Mouse (Mus musculus) Patski (cell line): ENCODE results near the gene Ttc8. TPM values are rescaled to one million over a fixed set of nuclear protein-coding genes. Genes with fewer than 3 reads are reported as not detected.
A peak's percentile ranks its signal among the peaks of the same experiment; 100 is the strongest.
"Not testable (repeated sequence)": the region's sequence is repeated elsewhere in the genome, so short reads cannot be mapped to it uniquely, and the experiment has no call there.

ENCODE experiments used
- ATAC-seq: fragments of 100-300 bp; one replicate; pipeline ENCODE4 v1.8.0; 2021
- CTCF ChIA-PET: fragments of 350-600 bp; sonication (Branson Sonifier 250); formaldehyde crosslinking; loops from one replicate; lab custom pipeline; 2022; ENCODE audit warnings: inconsistent platforms; lab: Charles Lee
- POLR2A ChIA-PET: fragments of 350-600 bp; sonication (Branson Sonifier 250); formaldehyde crosslinking; loops from one replicate; lab custom pipeline; 2022; ENCODE audit warnings: antibody characterized with exemption, inconsistent platforms; lab: Charles Lee
- DNase-seq: peaks from one replicate; pipeline ENCODE4 v3.0.0-alpha.2; 2011; ENCODE audit warnings: low read depth, low spot score
- H3K27me3 ChIP-seq: fragments of 371-371 bp; one replicate; pipeline ENCODE4 v1.5.1; 2021
- CTCF ChIP-seq: fragments of 100-300 bp; IDR thresholded peaks from one replicate; pipeline ENCODE4 v1.5.1; 2021
- in situ Hi-C: fragments of 300-500 bp; cut with MboI; formaldehyde crosslinking; loops from 3 replicates; pipeline ENCODE4 v1.11.1; 2018; ENCODE audit warnings: low pct_unique_long_range_greater_than_20kb, mixed read lengths
- polyA plus RNA-seq: library from polyadenylated mRNA; unstranded; gene quantifications from one replicate; pipeline ENCODE4 v1.2.3, GENCODE M21; 2021

Gene Ttc8
- polyA plus RNA-seq, 1 experiment from 2014 or later, result 35.1 TPM

DNA sequence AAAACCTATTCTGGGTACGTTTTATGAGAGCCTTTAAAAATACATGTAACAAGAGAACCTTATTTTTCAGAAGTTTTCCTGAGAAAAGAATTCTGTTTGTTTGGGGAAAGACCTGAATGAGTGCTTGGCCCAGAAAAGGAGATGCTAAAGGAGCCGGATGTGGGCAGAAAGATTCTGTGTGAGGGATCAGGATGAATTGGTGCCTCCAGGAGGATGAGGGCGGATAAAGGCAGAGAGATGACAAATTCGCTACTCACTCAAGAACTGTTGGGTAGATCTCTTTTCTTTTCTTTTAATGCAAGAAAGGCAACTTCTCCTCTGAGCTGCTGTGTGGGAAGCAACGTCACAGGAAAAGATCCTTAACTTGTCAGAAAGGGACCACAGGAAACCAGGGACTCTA lies 14.9 kb upstream of the Ttc8 start:
- H3K27me3 ChIP-seq, result peaks cover 17% of the 10 kb centered on the region
- ChIA-PET CTCF (no interaction called here), POLR2A (interaction anchor here (0.5 kb wide), 1 partner anchor 14 kb away, joined by 4 read pairs; no protein-coding TSS in a partner anchor)
- no peak for ATAC-seq
- in situ Hi-C loops, result no loop called here
- TF ChIP-seq CTCF, result no peak
- no peak for DNase-seq

GRCm38 (mm10) chr12:98910096-98910495 lies 10.3 kb upstream of the Ttc8 start:
- DNase-seq (no peak), ATAC-seq (no peak)
- peaks cover 12% of the 10 kb centered on the region for H3K27me3 ChIP-seq
- no peak for TF ChIP-seq CTCF
- ChIA-PET POLR2A (no interaction called here), CTCF (no interaction called here)
- in situ Hi-C loops, result no loop called here

DNA sequence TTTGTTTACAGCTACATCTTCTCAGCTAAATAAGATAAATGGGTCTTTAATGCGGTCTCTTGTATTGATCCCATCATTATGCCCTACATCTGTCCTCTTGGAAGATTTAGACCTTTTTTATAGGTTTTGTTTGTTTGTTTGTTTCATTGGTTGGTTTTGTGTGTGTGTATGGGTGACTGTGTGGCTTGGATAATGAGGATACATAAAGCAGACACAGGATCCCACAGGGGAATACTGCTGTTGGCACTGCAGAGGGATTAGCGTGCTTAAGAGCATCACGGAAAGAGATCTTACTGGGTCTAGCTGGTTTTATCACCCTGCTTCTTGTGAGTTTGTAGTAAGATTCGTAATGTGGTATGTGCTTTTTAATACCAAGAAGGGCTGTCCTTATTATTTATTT lies 10.8 kb downstream of the Ttc8 start:
- ChIA-PET CTCF (interaction anchor here (1.0 kb wide), 1 partner anchor 65 kb away, joined by 3 read pairs; no protein-coding TSS in a partner anchor), POLR2A (no interaction called here)
- ATAC-seq, result no peak
- in situ Hi-C loops, result no loop called here
- H3K27me3 ChIP-seq, result no peaks in the 10 kb centered on the region
- no peak for TF ChIP-seq CTCF
- no peak for DNase-seq

- in situ Hi-C loops, result no loop called here
These were observed 12.1 kb downstream of the Ttc8 start for GRCm38 (mm10) chr12:98932441-98932840.

DNA sequence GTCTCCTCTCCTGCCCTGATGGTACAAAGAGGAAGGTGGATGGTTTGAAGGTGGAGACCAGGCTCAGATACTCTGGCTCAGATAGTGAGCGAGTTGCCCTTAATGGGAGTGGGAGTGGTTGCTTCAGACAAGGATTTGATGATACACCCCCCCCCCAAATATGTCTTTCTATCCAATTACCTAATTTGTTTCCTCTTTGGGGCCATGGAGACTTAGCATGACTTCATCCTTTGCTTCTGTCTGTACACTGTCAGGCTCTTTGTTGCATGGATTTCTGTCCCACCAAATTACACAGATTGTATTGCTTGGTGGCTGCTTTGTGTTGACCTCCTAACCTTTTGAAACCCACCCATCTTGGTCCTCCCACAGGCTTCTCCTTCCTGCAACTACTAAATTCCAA lies 12.5 kb downstream of the Ttc8 start:
- no peak for TF ChIP-seq CTCF
- POLR2A ChIA-PET, result interaction anchor here (0.7 kb wide), 1 partner anchor 83 kb away, joined by 6 read pairs; no protein-coding TSS in a partner anchor
- ATAC-seq (no peak), DNase-seq (no peak)
- H3K27me3 ChIP-seq, result no peaks in the 10 kb centered on the region
- CTCF ChIA-PET, result no interaction called here
- in situ Hi-C loops, result no loop called here

More at GRCm38 (mm10) chr12:98932441-98932840, 12.1 kb downstream of the Ttc8 start:
- no peaks in the 10 kb centered on the region for H3K27me3 ChIP-seq
- ChIA-PET CTCF (no interaction called here), POLR2A (interaction anchor here (0.7 kb wide), 1 partner anchor 83 kb away, joined by 6 read pairs; no protein-coding TSS in a partner anchor)
- TF ChIP-seq CTCF, result no peak
- ATAC-seq, result no peak
- DNase-seq, result no peak

GRCm38 (mm10) chr12:98951295-98951694 lies 30.9 kb downstream of the Ttc8 start:
- DNase-seq, in situ Hi-C loops, POLR2A ChIA-PET, ATAC-seq, H3K27me3 ChIP-seq, CTCF ChIA-PET: not testable (repeated sequence)

DNA sequence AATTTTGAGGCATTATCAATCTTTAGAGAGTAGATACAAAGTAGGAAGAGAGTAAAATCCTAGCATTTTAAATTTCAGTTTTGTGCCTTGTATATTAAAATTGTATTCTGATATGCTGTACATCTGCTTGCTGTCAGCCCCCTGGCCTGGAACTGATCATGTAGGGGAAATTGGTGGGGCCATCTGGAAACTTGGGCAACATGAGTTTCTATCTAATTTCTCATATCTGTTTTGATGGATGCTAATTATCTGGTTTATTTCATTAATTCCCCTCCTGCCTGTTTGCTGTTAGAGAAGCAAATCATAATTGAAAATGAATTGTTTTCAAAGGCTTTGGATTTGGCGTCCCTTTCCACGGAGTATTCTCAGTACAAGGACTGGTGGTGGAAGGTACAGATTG lies 36.6 kb downstream of the Ttc8 start:
- CTCF ChIA-PET, result no interaction called here
- POLR2A ChIA-PET, result no interaction called here
- no peak for TF ChIP-seq CTCF
- in situ Hi-C loops, result no loop called here
- ATAC-seq, result no peak
- H3K27me3 ChIP-seq, result no peaks in the 10 kb centered on the region
- no peak for DNase-seq

DNA sequence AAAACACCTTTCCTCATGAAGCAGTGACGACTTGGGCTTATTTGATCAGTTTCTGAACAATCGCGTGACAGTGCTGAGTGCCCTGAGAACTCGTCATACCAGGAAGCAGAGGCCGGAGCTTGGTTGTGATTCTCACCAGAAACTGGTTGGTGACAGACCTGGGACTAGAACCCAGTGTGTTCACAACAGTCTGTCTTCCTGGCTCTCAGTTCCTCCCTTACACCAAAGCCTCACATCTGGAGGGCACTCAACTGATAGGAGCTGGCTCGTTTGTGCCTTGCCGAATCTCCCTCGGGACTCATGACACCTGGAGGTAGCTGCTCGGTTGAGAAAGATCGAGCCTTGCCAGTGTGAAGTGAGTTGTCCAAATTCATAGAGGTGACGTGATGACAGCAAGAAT lies 37.1 kb downstream of the Ttc8 start:
- no peak for ATAC-seq
- POLR2A ChIA-PET, result no interaction called here
- in situ Hi-C loops, result no loop called here
- CTCF ChIA-PET, result no interaction called here
- DNase-seq, result no peak
- no peak for TF ChIP-seq CTCF
- H3K27me3 ChIP-seq, result no peaks in the 10 kb centered on the region

DNA sequence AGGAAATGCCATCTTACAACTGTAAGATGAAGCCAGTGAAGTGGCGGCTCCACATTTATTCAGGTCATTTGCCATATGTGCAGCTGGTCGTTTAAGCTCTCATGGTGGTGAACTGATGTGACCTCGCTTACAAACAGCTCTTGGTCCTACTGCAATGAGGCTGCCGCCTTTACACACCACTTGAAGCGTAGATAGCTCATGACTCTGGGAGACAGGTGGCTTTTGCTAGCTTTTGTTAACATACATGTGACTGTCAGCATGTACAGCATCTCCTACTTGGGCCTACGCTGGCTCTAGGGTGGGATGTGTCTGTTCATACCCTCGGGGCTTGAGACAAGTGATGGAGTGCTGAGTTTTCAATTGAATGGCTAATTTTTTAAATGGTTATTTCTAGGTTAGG lies 40.6 kb downstream of the Ttc8 start:
- POLR2A ChIA-PET, result no interaction called here
- ATAC-seq (no peak), DNase-seq (no peak)
- in situ Hi-C loops, result no loop called here
- CTCF ChIA-PET, result no interaction called here
- no peak for TF ChIP-seq CTCF
- H3K27me3 ChIP-seq, result no peaks in the 10 kb centered on the region

DNA sequence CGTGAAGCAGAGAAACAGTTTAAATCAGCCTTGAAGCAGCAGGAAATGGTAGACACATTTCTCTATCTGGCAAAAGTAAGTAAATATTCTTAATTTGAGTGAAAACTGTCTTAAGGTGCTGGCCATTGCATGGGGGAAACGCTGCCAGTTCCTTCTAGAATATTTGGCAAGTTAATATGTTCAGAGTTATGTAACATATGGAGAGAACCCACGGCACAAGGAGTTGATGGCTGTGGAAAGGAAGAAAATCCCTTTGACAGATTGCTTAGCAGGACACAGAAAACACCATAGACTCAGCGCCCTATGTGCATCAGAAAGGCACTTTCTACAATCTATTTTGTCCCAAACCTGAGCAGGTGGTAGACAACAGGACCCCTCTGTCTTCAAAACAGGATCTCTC lies 41.0 kb downstream of the Ttc8 start:
- ChIA-PET CTCF (no interaction called here), POLR2A (no interaction called here)
- TF ChIP-seq CTCF, result no peak
- in situ Hi-C loops, result no loop called here
- H3K27me3 ChIP-seq, result no peaks in the 10 kb centered on the region
- no peak for DNase-seq
- ATAC-seq, result no peak

DNA sequence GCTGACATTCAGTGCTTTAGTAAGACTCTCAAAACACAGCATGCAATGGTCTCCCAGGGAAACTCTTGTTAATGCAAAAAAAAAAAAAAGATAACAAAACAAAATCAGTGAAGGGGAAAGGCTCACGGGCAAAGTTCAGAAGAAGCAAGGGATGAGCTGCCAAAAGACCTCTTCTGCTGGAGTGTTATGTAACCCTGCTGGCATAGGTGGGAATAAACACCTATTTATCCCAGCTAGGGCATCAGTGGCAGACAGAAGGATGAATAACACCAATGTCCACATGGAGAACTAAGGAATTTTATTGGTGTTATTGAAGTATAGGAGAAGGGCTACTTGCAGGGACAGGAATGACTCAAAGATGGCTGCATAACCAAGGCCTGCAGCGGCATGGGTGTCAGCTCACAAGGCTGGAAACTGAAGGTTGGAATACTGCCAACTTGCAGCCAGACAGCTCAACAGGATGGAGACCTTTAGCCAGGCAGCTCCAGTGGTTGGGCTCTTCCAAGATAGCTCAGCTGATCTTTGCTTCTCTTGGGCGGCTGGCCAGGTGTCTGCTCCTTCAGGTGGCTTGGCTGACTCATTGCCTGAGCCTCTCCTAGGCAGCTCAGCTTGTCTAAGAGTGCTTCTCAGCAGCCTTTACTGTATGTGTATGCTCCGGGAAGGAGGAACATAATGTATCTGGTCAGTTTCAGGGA lies 45.2 kb downstream of the Ttc8 start:
- no peak for TF ChIP-seq CTCF
- in situ Hi-C loops, result no loop called here
- no peaks in the 10 kb centered on the region for H3K27me3 ChIP-seq
- DNase-seq (peak; percentile 43), ATAC-seq (no peak)
- POLR2A ChIA-PET, result interaction anchor here (0.7 kb wide), 1 partner anchor 35 kb away, joined by 3 read pairs; no protein-coding TSS in a partner anchor
- CTCF ChIA-PET, result no interaction called here
